Mouse (Mus musculus): Measurements from ENCODE around the gene Rgs17.

- TF ChIP-seq CTCF (IDR thresholded peaks at IDR 0.05; ENCODE audit: low read depth, low read length) (no peak), POLR2A (IDR thresholded peaks at IDR 0.05; ENCODE audit: borderline replicate concordance, low read depth, low read length) (no peak)
Observed at GRCm38 (mm10) chr10:5823291-5823739, 98.9 kb downstream of the Rgs17 start.
